Mouse (Mus musculus) G1E (cell line): ENCODE data around the gene Itgad.

Experiments used
- CTCF ChIP-seq: IDR thresholded peaks from 2 replicates; pipeline ENCODE4 v1.5.1; 2012; ENCODE audit warnings: low read depth, low read length, inconsistent platforms, mixed read lengths
- GATA1 ChIP-seq: IDR thresholded peaks from 2 replicates; pipeline ENCODE4 v1.6.1; 2012; ENCODE audit warnings: borderline replicate concordance, low read length, inconsistent platforms, mixed read lengths
- GATA2 ChIP-seq: IDR thresholded peaks from 2 replicates; pipeline ENCODE4 v1.6.1; 2012; ENCODE audit warnings: low read depth, low read length, inconsistent platforms, borderline replicate concordance
- POLR2AphosphoS5 ChIP-seq: IDR thresholded peaks from 2 replicates; pipeline ENCODE4 v1.6.1; 2012; ENCODE audit warnings: low read depth, low read length, inconsistent platforms; ENCODE audit not compliant: insufficient replicate concordance

DNA sequence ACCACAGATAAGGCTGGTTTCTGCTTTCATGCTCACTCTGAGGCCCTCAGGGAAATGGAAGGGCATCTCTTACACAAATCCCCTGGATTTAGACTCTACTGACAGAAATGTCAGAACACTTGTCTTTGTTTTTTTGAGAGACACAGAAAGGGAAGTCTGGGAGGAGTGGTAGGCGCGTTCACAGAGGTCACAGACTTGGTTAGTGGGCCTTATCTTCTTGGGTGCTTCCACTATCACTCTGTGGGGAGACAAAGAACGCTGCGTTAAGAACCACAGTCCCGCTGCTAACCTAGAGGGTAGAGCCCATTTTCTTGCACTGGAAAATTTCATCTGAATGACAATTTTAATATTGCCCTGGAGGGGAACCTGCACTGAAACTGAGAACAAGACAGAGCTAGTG, 22.0 kb upstream of the Itgad start:
- TF ChIP-seq CTCF (no peak), GATA2 (no peak), POLR2AphosphoS5 (no peak), GATA1 (no peak)
